Mouse (Mus musculus) liver, embryonic 14.5 days (tissue): ENCODE measurements around the gene Ltn1.

Experiments
- CTCF ChIP-seq: IDR thresholded peaks from 2 replicates; pipeline ENCODE4 v1.5.1; 2016; ENCODE audit warnings: antibody characterized with exemption, low read depth, control low read depth
- EP300 ChIP-seq: IDR thresholded peaks from 2 replicates; pipeline ENCODE4 v1.6.1; 2016; ENCODE audit warnings: antibody characterized with exemption, low read depth

DNA sequence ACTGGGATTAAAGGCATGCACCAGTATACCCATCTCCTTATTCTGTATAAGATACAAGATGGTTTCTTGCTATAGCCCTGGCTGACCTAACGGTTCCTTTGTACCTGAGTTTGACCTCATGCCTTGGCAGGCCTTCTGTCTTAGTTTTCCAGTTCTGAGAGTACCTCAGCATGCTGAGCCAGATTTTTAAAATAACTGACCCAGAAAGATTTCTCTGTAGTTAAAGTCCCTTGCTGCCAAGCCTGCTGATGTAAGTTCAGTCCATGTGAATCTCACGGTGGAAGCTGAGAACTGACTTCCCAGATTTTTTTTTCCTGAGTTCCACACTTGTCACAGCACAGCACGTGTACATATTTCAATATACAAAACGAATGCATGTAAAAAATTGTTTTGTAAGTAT lies 38.2 kb upstream of the Ltn1 start:
- no peak for TF ChIP-seq CTCF
- no peak for TF ChIP-seq EP300
